Mouse (Mus musculus) limb, embryonic 13.5 days (tissue): ENCODE measurements at regions not wholly inside any gene's neighbourhood (a gene's known extent, or its start where the extent isn't known, plus 50 kb on each side); places are given as distances from the start of the nearest gene placed in this dataset.

Experiments used
- ATAC-seq: fragments of 200-750 bp; cut with Nextera tagmentation; 2 replicates; pipeline ENCODE4 v1.8.0; 2017; ENCODE audit warnings: low read depth, moderate number of reproducible peaks, moderate TSS enrichment; ENCODE audit not compliant: low FRiP score
- H3K27ac ChIP-seq: fragments of 300-500 bp; sonication (generic); 2 replicates; pipeline ENCODE4 v1.5.1; 2015; ENCODE audit warnings: inconsistent platforms, mild to moderate bottlenecking, moderate library complexity
- H3K27me3 ChIP-seq: fragments of 300-500 bp; sonication (generic); 2 replicates; pipeline ENCODE4 v1.6.1; 2015; ENCODE audit warnings: mild to moderate bottlenecking, inconsistent platforms
- H3K36me3 ChIP-seq: fragments of 300-500 bp; sonication (generic); 2 replicates; pipeline ENCODE4 v1.6.1; 2015; ENCODE audit warnings: inconsistent platforms, mild to moderate bottlenecking, moderate library complexity
- H3K4me1 ChIP-seq: fragments of 300-500 bp; sonication (generic); 2 replicates; pipeline ENCODE4 v1.6.1; 2015; ENCODE audit warnings: inconsistent platforms
- H3K4me2 ChIP-seq: fragments of 300-500 bp; sonication (generic); replicated peaks from 2 replicates; pipeline ENCODE4 v1.6.1; 2015; ENCODE audit warnings: inconsistent platforms, mild to moderate bottlenecking, moderate library complexity
- H3K4me3 ChIP-seq: fragments of 300-500 bp; sonication (generic); 2 replicates; pipeline ENCODE4 v1.5.1; 2015; ENCODE audit warnings: moderate library complexity, mild to moderate bottlenecking, inconsistent platforms
- H3K9ac ChIP-seq: fragments of 300-500 bp; sonication (generic); 2 replicates; pipeline ENCODE4 v1.6.1; 2015; ENCODE audit warnings: mild to moderate bottlenecking, inconsistent platforms
- H3K9me3 ChIP-seq: fragments of 300-500 bp; sonication (generic); 2 replicates; pipeline ENCODE4 v1.6.1; 2016; ENCODE audit warnings: inconsistent platforms
- WGBS: fragments of 180-500 bp; shearing (Covaris S2); methylation state at CpG from one replicate; pipeline ENCODE4 v1.1.7; 2015; 5-methylcytosine and 5-hydroxymethylcytosine counted together

- H3K4me2 ChIP-seq = no peak overlapping the region
- H3K27me3 ChIP-seq = no peaks in the 10 kb centered on the region
- ATAC-seq = no peak
- no peak overlapping the region for H3K4me3 ChIP-seq
- no peak overlapping the region for H3K27ac ChIP-seq
- H3K9me3 ChIP-seq = no peaks in the 10 kb centered on the region
- no peak overlapping the region for H3K9ac ChIP-seq
- WGBS = 93% methylated on average over 7 of the region's 7 CpGs
- no peaks in the 10 kb centered on the region for H3K36me3 ChIP-seq
- no peaks in the 10 kb centered on the region for H3K4me1 ChIP-seq
Observed at GRCm38 (mm10) chr3:58113941-58114340, 266.1 kb upstream of the Pfn2 start.

DNA sequence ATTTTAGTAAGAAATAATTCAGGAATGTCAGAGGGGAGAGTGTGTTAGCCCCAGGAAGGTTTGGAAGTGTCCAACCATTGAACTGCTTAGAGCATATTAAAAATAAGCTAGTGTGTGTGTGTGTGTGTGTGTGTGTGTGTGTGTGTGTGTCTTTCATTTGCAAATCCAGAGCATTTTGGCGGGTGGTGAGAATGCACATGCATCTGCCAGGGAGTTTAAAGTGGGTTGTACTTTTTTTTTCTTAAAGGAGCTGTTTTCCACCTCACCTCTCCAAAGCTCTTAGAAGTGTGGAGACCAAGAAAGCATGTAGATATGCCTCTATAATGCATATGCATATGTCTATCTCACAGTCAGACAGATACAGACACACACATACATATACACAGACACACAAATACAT lies 267.6 kb upstream of the Pfn2 start:
- no peak for ATAC-seq
- H3K4me2 ChIP-seq = no peak overlapping the region
- no peaks in the 10 kb centered on the region for H3K36me3 ChIP-seq
- H3K27me3 ChIP-seq = no peaks in the 10 kb centered on the region
- no peaks in the 10 kb centered on the region for H3K4me1 ChIP-seq
- no peak overlapping the region for H3K27ac ChIP-seq
- no peaks in the 10 kb centered on the region for H3K9me3 ChIP-seq
- H3K4me3 ChIP-seq = no peak overlapping the region
- no peak overlapping the region for H3K9ac ChIP-seq
- 56% methylated on average over 1 of the region's 1 CpGs for WGBS

- ATAC-seq = no peak
- 50% methylated on average over 7 of the region's 7 CpGs for WGBS
- Histone ChIP-seq H3K4me3 (no peak overlapping the region), H3K4me2 (no peak overlapping the region), H3K4me1 (no peaks in the 10 kb centered on the region), H3K9ac (no peak overlapping the region), H3K9me3 (no peaks in the 10 kb centered on the region), H3K36me3 (no peaks in the 10 kb centered on the region), H3K27ac (no peak overlapping the region), H3K27me3 (no peaks in the 10 kb centered on the region)
Observed at GRCm38 (mm10) chr3:58116848-58117247, 269.0 kb upstream of the Pfn2 start.

GRCm38 (mm10) chr3:58120051-58120450 lies 272.2 kb upstream of the Pfn2 start:
- H3K4me2 ChIP-seq = no peak overlapping the region
- no peaks in the 10 kb centered on the region for H3K9me3 ChIP-seq
- no peak for ATAC-seq
- no peak overlapping the region for H3K27ac ChIP-seq
- 37% methylated on average over 3 of the region's 3 CpGs for WGBS
- no peaks in the 10 kb centered on the region for H3K27me3 ChIP-seq
- no peak overlapping the region for H3K4me3 ChIP-seq
- no peak overlapping the region for H3K9ac ChIP-seq
- 0 out of 2 replicates have a peak, but pooled peaks cover 2% of the 10 kb centered on the region for H3K4me1 ChIP-seq
- H3K36me3 ChIP-seq = no peaks in the 10 kb centered on the region

DNA sequence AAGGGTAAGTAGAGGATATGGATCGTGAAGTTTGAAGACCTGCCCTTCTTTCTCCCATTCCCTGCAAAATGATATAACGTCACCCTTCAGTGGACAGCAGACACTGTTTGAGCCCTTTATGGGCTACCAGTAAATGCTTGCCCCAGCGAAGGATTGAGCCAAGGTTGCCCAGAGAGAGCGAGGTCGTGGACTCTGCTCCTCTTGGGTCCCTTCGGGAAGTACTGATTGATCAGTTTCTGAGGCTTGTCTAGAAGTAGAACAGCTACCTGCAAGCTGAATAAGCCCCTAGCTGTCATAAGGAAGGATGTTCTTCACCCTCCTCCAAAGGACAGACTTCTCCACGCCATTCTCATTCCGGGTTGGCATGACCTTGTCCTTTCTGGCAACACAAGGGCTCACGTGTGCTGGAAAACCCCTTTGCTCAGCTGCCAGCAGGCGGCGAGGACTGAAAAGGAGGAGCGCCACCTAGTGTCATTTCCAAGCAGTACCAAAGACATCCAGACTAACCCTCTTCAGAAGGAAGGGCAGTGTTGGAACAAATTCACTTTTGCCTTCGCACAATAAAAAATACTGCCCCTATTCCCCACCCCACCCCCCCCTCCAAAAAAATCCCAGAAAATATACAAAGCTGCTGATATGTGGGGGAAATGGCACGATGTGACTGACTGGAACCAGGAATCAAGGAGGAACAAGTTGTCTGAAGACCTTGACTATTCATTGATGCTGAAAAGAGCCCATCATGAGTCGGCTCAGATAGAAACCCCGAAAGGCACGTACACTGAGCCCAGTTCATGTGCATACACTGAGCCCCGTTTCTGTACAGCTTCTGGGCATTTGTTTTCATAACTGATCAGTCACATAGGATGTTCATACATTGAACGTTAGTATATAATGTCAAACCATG lies 274.8 kb upstream of the Pfn2 start:
- WGBS = 47% methylated on average over 19 of the region's 19 CpGs
- peaks cover 8% of the 10 kb centered on the region; the same call in 1 of the 2 replicates for H3K27me3 ChIP-seq
- H3K27ac ChIP-seq = no peak overlapping the region
- no peak overlapping the region for H3K4me3 ChIP-seq
- no peaks in the 10 kb centered on the region for H3K36me3 ChIP-seq
- 0 out of 2 replicates have a peak overlapping the region, but pooled peaks have one; percentile 3 for H3K4me2 ChIP-seq
- no peaks in the 10 kb centered on the region for H3K9me3 ChIP-seq
- no peak overlapping the region for H3K9ac ChIP-seq
- peak; percentile 75; the same call in 1 of the 2 replicates for ATAC-seq
- H3K4me1 ChIP-seq = 0 out of 2 replicates have a peak, but pooled peaks cover 2% of the 10 kb centered on the region

GRCm38 (mm10) chr3:58123396-58124077 lies 275.7 kb upstream of the Pfn2 start:
- no peak overlapping the region for H3K4me2 ChIP-seq
- 0 out of 2 replicates have a peak, but pooled peaks cover 2% of the 10 kb centered on the region for H3K4me1 ChIP-seq
- H3K36me3 ChIP-seq = no peaks in the 10 kb centered on the region
- H3K4me3 ChIP-seq = no peak overlapping the region
- H3K27ac ChIP-seq = no peak overlapping the region
- 74% methylated on average over 7 of the region's 7 CpGs for WGBS
- H3K9ac ChIP-seq = no peak overlapping the region
- peak; percentile 40; the same call in 1 of the 2 replicates for ATAC-seq
- H3K9me3 ChIP-seq = no peaks in the 10 kb centered on the region
- peaks cover 14% of the 10 kb centered on the region; the same call in 1 of the 2 replicates for H3K27me3 ChIP-seq

- no peaks in the 10 kb centered on the region for H3K9me3 ChIP-seq
- H3K4me3 ChIP-seq = no peak overlapping the region
- peaks cover 14% of the 10 kb centered on the region; the same call in 1 of the 2 replicates for H3K27me3 ChIP-seq
- no peak overlapping the region for H3K27ac ChIP-seq
- H3K36me3 ChIP-seq = no peaks in the 10 kb centered on the region
- no peak for ATAC-seq
- WGBS = 75% methylated on average over 1 of the region's 1 CpGs
- H3K9ac ChIP-seq = no peak overlapping the region
- peaks cover 9% of the 10 kb centered on the region for H3K4me1 ChIP-seq
- no peak overlapping the region for H3K4me2 ChIP-seq
Observed at GRCm38 (mm10) chr3:58124886-58125285, 277.0 kb upstream of the Pfn2 start.

- Histone ChIP-seq H3K9ac (no peak overlapping the region), H3K4me1 (peaks cover 10% of the 10 kb centered on the region), H3K9me3 (no peaks in the 10 kb centered on the region), H3K4me2 (no peak overlapping the region), H3K4me3 (no peak overlapping the region), H3K27ac (no peak overlapping the region), H3K36me3 (no peaks in the 10 kb centered on the region), H3K27me3 (peaks cover 17% of the 10 kb centered on the region; the same call in 1 of the 2 replicates)
- ATAC-seq = no peak
Observed at GRCm38 (mm10) chr3:58126996-58127395, 279.1 kb upstream of the Pfn2 start.

DNA sequence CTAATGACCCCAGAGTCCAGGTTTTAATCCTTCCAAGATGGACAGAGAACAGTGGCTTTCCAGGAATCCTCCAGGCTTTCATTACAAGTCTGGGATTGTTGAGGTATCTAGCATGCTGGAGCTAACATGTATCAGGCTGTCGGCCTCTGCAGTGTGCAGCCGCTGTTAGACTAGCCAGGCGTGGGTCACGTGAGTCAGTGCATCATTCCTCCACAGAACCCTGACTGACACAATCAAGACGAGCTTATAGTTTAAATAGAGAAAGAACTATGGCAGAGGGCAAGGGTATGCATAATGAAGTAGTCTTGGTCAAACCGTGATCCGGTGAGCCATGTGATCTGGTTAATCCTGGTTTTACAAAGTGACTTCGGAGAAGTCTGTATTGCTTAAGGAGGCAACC lies 280.2 kb upstream of the Pfn2 start:
- Histone ChIP-seq H3K4me3 (no peak overlapping the region), H3K36me3 (no peaks in the 10 kb centered on the region), H3K9me3 (no peaks in the 10 kb centered on the region), H3K27me3 (peaks cover 21% of the 10 kb centered on the region; the same call in 1 of the 2 replicates), H3K4me1 (peaks cover 7% of the 10 kb centered on the region), H3K4me2 (no peak overlapping the region), H3K27ac (no peak overlapping the region), H3K9ac (no peak overlapping the region)
- no peak for ATAC-seq
- 77% methylated on average over 8 of the region's 8 CpGs for WGBS

- Histone ChIP-seq H3K36me3 (no peaks in the 10 kb centered on the region), H3K4me3 (no peak overlapping the region), H3K4me1 (peaks cover 7% of the 10 kb centered on the region), H3K27me3 (peaks cover 21% of the 10 kb centered on the region; the same call in 1 of the 2 replicates), H3K27ac (no peak overlapping the region), H3K4me2 (no peak overlapping the region), H3K9me3 (no peaks in the 10 kb centered on the region), H3K9ac (no peak overlapping the region)
- ATAC-seq = no peak
- WGBS = 10% methylated on average over 6 of the region's 6 CpGs
Observed at GRCm38 (mm10) chr3:58129358-58129903, 281.6 kb upstream of the Pfn2 start.

DNA sequence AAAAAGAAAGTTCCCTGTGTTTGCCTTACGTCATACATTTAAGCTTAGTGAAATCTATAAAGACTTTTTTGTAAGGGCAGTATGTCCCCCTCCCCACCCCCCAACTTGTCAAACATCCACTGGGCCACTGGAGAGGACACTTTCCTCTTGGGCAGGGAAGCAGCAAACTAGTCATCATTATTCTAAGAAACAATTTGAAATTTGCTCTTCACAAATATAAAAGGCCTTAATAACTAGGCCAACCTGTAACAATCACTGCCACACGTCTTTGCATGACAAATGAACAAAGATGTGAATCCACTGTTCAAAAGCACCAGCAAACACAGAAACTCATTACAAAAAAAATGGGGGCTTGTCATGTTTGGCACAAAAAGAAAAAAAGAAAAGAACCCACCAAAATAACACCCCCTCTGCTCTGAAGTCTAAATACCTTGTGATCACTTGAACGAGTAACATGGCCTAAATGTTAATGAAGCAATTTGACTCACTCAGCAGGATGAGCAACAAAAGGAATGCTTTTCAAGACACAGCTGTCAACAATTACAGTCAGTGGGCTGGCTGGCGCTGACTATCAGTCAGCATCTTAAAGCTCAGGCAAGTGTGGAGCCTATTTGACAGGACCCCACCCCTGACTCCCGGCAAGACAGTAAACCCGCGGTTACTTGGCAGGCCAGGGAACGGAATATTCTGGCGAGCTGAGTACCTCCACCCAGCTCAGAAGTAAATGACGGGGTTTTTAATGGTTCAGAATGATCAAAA lies 278.7 kb upstream of the Tsc22d2 start:
- no peaks in the 10 kb centered on the region for H3K36me3 ChIP-seq
- H3K4me1 ChIP-seq = no peaks in the 10 kb centered on the region
- no peak overlapping the region for H3K27ac ChIP-seq
- no peak overlapping the region for H3K4me3 ChIP-seq
- H3K27me3 ChIP-seq = peaks cover 4% of the 10 kb centered on the region; the same call in 1 of the 2 replicates
- WGBS = 21% methylated on average over 10 of the region's 10 CpGs
- no peak overlapping the region for H3K4me2 ChIP-seq
- no peak for ATAC-seq
- H3K9ac ChIP-seq = no peak overlapping the region
- no peaks in the 10 kb centered on the region for H3K9me3 ChIP-seq
